Mouse (Mus musculus): ENCODE data around the gene Depdc5.
A peak's percentile ranks its signal among the peaks of the same experiment; 100 is the strongest.
"Not testable (repeated sequence)": the region's sequence is repeated elsewhere in the genome, so short reads cannot be mapped to it uniquely, and the experiment has no call there.

The Depdc5 gene

DNA sequence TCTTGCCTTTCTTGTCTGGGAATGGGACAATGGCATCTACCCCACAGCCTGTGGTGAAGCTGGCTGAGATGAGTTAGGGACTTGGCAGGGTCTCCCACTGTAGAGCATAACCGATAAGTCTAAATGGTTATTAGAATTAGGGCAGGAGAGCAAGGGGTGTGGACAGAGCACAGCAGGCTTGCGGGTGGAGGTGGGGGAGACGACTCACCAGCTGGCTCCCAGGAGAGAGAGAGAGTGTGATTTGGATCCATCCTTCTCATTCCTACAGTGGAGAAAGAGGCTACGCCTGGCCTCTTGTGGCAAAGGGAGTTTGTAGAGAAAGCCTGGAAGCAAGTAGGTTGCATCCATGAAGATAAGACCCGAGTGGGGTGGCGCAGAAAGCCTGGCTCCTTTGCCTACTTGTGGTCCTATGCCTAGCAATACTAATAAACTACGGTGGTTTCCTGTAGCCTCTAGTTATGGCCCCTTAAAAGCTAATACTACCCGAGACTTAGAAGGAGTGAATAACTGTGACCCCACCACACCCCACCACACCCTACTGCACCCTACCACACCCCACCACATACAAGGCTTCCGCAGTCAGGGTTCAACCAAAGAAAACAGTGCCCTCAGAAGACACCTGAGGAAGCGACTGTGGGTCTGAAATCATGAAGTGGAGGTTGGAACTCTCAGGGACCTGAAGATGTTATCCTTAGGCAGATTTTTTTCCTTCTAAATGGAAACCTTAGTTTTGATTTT, 168.7 kb downstream of the Depdc5 start:
- no peak for DNase-seq (ENCODE audit: low read depth)

DNA sequence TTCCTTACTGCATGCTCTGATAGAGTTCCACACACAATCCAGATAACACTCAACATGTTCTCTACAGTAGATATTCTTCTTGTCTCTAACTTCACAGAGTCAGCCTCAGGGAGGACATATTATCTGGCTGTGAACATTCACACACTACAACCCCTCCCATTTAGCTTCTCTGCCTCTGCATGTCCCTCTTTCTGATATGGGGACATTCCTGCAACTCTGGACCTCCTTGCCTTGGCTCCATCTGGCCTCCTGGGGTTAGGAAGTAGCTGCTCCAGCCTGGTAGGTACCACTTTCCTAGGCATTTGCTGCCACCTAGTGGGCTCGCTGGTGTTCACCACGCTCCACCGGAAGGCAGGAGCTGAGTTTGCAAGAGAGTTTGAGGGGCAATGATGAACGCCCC, 169.6 kb downstream of the Depdc5 start:
- DNase-seq (ENCODE audit: low read depth) = peak; percentile 84

DNA sequence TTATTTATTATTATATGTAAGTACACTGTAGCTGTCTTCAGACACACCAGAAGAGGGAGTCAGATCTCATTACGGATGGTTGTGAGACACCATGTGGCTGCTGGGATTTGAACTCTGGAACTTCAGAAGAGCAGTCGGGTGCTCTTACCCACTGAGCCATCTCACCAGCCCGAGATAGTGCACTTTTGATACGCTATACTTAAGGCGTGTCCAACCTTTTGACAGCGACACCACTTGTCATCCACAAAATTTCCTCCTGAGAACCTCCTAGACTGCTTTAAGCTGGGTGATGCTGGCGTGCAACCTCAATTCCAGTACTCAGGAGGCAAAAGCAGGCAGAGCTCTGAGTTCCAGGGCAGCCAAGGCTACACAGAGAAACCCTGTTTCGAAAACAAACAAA, 170.1 kb downstream of the Depdc5 start:
- DNase-seq (ENCODE audit: low read depth) = not testable (repeated sequence)

DNA sequence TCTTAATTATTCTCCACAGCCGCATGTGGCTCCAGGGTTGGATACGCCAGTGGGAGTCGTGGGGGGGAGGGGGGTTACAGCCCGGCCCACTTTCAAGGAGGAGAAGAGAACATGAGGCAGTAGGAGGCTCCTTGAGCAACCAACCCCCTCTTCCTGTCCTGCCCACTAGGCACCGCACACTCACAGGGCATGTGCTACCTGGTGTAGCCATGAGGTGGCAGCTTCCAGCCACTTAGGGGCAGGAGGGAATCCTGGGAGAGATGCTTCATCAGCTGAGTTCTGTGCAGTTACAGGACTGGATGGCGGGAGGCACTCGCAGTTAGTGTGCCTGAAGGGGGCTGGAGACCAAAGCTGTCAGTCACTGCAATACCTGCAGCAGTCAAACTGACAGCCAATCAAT, 170.6 kb downstream of the Depdc5 start:
- DNase-seq (ENCODE audit: low read depth) = peak; percentile 67

DNA sequence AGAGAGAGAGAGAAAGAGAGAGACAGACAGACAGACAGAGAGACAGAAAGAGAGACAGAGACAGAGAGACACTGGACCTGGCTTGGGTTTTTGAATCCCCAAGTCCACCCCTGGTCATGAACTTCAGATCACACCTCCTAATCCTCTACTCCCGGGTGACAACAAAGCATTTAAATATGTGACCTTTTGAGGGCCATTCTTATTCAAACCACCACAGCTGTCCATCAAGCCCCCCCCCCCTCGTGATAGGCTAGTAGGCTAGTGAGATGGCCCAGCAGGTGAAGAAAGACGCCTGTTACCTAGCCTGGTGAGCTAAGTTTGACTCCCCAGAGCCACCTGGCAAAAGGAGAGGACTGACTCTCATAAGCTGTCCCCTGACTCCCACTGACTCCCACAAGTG, 171.4 kb downstream of the Depdc5 start:
- DNase-seq (ENCODE audit: low read depth) = no peak

DNA sequence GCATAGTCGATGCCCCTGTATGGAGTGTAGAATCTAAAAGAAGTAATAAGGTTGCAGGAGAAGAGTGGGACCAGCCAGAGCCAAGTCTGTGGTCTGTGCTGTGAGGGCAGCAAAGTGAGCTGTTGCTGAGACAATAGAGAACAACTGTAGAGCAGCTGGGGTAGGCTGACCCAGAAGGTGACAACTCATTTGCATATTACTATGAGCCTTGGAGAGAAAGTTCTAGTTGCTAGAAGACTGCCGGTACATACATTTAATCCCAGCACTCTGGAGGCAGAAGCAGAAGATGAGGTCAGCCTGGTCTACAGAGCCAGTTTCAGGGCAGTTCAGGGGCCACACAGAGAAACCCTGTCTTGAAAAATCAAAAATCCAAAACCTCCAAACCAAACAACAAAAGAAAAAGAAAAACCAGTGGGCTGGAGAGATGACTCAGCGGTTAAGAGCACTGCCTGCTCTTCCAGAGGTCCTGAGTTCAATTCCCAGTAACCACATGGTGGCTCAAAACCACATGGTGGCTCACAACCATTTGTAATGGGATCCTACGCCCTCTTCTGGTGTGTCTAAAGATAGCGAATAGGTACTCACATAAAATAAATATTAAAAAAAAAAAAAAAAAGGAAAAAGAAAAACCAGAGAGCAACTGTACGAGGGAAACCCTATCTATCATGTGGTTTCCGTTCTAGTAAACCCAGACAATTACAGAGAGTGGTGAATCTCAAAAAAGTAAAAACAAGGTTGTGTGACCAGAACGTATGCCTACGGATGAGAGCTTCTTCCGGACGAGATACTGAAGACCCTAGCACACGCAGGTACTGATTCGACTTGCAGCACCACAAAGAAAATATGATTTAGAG, 175.4 kb downstream of the Depdc5 start:
- DNase-seq (ENCODE audit: low read depth) = no peak

DNA sequence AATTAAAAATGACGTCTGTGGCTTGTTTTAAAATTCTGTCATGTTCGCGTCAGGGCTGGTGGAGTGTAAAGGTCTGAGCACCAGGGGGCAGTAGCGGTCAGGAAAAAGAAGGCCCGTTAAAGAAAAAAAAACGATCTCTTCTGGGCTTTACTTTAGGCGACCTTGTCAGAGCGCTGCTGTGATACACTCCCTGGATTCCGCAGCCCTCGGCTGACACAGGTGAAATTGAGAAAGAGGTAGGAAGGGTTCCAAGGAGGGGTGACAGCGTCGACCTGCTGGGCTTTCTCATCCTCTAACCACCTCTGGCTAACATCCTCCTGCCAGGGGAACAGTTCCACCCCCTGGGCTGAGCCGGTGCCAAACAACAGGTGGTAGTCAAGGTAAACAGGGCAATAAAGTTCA, 176.0 kb downstream of the Depdc5 start:
- peak; percentile 85 for DNase-seq (ENCODE audit: low read depth)

DNA sequence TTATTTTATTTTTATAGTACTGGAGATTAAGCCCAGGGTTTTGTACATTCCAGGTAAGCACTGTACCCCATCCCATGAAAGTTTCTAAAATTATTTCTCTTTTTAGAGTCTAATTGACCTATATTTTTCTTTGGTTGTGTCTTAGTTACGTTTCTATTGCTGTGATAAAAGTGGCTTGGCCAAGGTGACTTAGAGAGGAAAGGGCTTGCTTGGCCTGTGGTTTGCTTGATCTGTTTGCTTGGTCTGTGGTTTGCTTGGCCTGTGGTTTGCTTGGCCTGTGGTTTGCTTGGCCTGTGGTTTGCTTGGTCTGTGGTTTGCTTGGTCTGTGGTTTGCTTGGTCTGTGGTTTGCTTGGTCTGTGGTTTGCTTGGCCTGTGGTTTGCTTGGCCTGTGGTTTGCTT, 177.2 kb downstream of the Depdc5 start:
- peak; percentile 55 for DNase-seq (ENCODE audit: low read depth)

DNA sequence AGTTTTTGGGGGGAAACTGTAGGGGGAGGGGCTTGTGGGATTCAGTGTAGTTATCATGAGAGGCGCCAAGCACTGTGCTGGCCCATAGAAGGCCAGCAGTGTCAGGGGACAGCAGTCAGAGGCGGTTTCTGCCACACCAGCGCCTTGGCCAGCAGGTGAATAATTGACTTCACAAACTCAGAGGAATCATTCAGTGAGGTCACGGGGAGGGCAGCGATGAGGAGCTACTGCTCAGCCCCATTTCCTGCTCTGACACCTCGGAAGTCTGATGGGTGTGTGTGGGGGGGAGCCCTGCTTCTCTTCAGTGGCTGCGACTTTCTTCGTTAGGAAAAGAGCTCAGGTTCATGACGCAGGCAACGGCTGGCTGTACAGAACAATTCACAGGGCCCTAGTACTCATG, 179.9 kb downstream of the Depdc5 start:
- DNase-seq (ENCODE audit: low read depth) = no peak

Data from 416B (cell line).